Mouse (Mus musculus): Measurements from ENCODE around the gene Ninj2. TPM values are rescaled to one million over a fixed set of nuclear protein-coding genes. Genes with fewer than 3 reads are reported as not detected.
A peak's percentile ranks its signal among the peaks of the same experiment; 100 is the strongest.

Gene Ninj2
- total and polyA plus RNA-seq, 3 experiments: not detected

DNA sequence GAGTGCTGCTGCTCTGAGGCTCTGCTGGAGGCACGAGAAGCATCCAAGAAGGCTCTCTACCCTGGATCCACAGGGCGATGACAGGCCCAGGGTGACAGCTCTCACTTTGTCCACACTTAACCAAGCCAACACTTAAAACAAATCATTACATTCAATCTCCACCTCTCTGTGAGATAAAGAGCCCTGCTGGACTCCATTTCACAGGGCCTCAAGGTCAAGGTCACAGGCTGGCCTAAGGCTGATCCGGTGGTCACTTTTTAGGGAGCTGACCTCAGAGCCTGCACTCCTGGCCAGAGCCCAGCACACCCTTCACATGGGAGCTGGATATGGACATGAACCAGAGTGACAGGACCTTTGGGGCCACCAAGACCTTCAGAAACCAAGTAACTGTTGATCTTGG is 57.1 kb downstream of the Ninj2 start:
- no peak for DNase-seq (ENCODE audit: low spot score)
- peaks cover 21% of the 10 kb centered on the region for H3K4me1 ChIP-seq (ENCODE audit: insufficient read depth, low read depth, low read length)
- ATAC-seq (ENCODE audit: extremely low read depth, insufficient number of reproducible peaks, low FRiP score, poor library complexity, severe bottlenecking): no peak
- H3K27me3 ChIP-seq (ENCODE audit: insufficient read depth, low read length): peaks cover 26% of the 10 kb centered on the region
- H3K9me3 ChIP-seq (replicated peaks): no peaks in the 10 kb centered on the region
- no peak for TF ChIP-seq POLR2AphosphoS5 (IDR thresholded peaks at IDR 0.05; ENCODE audit: insufficient replicate concordance, low read depth, low read length)
- TF ChIP-seq GATA1 (IDR thresholded peaks at IDR 0.05; ENCODE audit: borderline replicate concordance, low read length): no peak
- TF ChIP-seq TAL1 (conservative IDR thresholded peaks at IDR 0.05; ENCODE audit: low read depth, low read length): no peak
- no peak for TF ChIP-seq CTCF (IDR thresholded peaks at IDR 0.05; ENCODE audit: low read depth, low read length)
- TF ChIP-seq GATA2 (IDR thresholded peaks at IDR 0.05; ENCODE audit: borderline replicate concordance, low read depth, low read length): no peak
- no peaks in the 10 kb centered on the region for H3K36me3 ChIP-seq (replicated peaks)
- H3K4me3 ChIP-seq (ENCODE audit: low read depth, low read length): no peak overlapping the region

DNA sequence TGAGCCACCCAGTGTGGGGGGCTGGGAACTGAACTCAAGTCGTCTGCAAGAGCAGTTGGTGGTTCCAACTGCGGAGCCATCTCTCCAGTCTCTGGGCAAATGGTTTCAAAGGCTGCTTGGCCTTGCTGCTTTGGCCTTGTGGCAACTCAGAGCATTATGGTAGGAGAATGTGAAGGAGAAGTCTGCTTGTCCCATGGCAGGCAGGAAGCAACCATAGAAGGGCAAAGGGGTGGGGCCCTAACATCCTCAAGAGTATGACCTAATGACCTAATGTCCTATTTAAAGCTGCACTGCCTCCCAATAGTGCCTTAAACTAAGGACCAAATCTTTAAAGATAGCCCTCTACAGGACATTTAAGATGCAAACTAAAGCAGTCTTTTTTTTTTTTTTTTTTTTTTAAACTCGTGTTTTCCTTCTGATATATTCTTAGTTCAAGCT is 58.5 kb downstream of the Ninj2 start:
- peaks cover 19% of the 10 kb centered on the region for H3K27me3 ChIP-seq (ENCODE audit: insufficient read depth, low read length)
- DNase-seq (ENCODE audit: low spot score): peak; percentile 12
- H3K4me1 ChIP-seq (ENCODE audit: insufficient read depth, low read depth, low read length): peaks cover 28% of the 10 kb centered on the region
- no peak overlapping the region for H3K4me3 ChIP-seq (ENCODE audit: low read depth, low read length)
- H3K9me3 ChIP-seq (replicated peaks): no peaks in the 10 kb centered on the region
- ATAC-seq (ENCODE audit: extremely low read depth, insufficient number of reproducible peaks, low FRiP score, poor library complexity, severe bottlenecking): peak; percentile 30; the same call in 1 of the 2 replicates
- TF ChIP-seq GATA1 (IDR thresholded peaks at IDR 0.05; ENCODE audit: borderline replicate concordance, low read length) (no peak), GATA2 (IDR thresholded peaks at IDR 0.05; ENCODE audit: borderline replicate concordance, low read depth, low read length) (no peak), CTCF (IDR thresholded peaks at IDR 0.05; ENCODE audit: low read depth, low read length) (no peak), POLR2AphosphoS5 (IDR thresholded peaks at IDR 0.05; ENCODE audit: insufficient replicate concordance, low read depth, low read length) (no peak), TAL1 (conservative IDR thresholded peaks at IDR 0.05; ENCODE audit: low read depth, low read length) (no peak)
- H3K36me3 ChIP-seq (replicated peaks): no peaks in the 10 kb centered on the region

GRCm38 (mm10) chr6:120152739-120153696 is 59.9 kb downstream of the Ninj2 start:
- no peak overlapping the region for H3K4me3 ChIP-seq (ENCODE audit: low read depth, low read length)
- DNase-seq (ENCODE audit: low spot score): no peak
- TF ChIP-seq TAL1 (conservative IDR thresholded peaks at IDR 0.05; ENCODE audit: low read depth, low read length): no peak
- no peak for TF ChIP-seq GATA1 (IDR thresholded peaks at IDR 0.05; ENCODE audit: borderline replicate concordance, low read length)
- no peak for TF ChIP-seq CTCF (IDR thresholded peaks at IDR 0.05; ENCODE audit: low read depth, low read length)
- no peak for TF ChIP-seq POLR2AphosphoS5 (IDR thresholded peaks at IDR 0.05; ENCODE audit: insufficient replicate concordance, low read depth, low read length)
- TF ChIP-seq GATA2 (IDR thresholded peaks at IDR 0.05; ENCODE audit: borderline replicate concordance, low read depth, low read length): no peak
- no peaks in the 10 kb centered on the region for H3K9me3 ChIP-seq (replicated peaks)
- no peak for ATAC-seq (ENCODE audit: extremely low read depth, insufficient number of reproducible peaks, low FRiP score, poor library complexity, severe bottlenecking)
- H3K36me3 ChIP-seq (replicated peaks): no peaks in the 10 kb centered on the region
- peaks cover 29% of the 10 kb centered on the region for H3K4me1 ChIP-seq (ENCODE audit: insufficient read depth, low read depth, low read length)
- peaks cover 20% of the 10 kb centered on the region; the same call in 1 of the 2 replicates for H3K27me3 ChIP-seq (ENCODE audit: insufficient read depth, low read length)

DNA sequence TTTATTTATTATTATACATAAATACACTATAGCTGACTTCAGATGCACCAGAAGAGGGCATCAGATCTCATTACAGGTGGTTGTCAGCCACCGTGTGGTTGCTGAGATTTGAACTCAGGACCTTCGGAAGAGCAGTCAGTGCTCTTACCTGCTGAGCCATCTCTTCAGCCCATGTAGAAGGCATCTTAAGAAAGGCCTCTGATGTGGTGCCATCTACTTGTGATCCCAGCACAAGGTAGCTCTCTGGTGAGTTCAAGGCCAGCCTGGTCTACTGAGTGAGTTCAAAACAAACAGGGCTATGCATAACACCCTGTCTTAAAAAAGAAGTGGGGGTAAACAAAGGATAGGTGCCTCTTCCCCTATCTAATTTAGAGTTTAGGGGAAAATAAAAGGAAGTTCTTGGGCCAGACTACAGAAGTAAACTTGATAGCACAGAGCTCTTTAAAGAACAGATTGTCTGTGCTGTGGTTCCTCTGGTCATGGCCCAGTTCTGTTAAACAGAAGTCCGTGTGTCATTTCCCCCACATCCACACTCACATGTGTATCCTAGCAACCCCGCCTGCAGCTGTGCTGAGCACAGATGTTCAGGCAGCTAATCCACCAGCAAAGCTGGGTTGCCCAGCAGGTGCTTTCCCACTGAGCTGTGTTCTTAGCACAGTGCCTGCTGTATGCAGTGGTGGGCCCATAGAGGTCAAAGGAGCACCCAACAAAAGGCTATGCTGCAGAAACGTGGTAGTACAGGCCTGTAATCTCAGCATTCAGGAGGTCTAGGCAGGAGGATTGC is 61.6 kb downstream of the Ninj2 start:
- ATAC-seq (ENCODE audit: extremely low read depth, insufficient number of reproducible peaks, low FRiP score, poor library complexity, severe bottlenecking) (peak; percentile 23; the same call in 1 of the 2 replicates), DNase-seq (ENCODE audit: low spot score) (no peak)
- H3K9me3 ChIP-seq (replicated peaks): no peaks in the 10 kb centered on the region
- peaks cover 22% of the 10 kb centered on the region; the same call in 1 of the 2 replicates for H3K27me3 ChIP-seq (ENCODE audit: insufficient read depth, low read length)
- H3K4me3 ChIP-seq (ENCODE audit: low read depth, low read length): no peak overlapping the region
- peaks cover 20% of the 10 kb centered on the region for H3K4me1 ChIP-seq (ENCODE audit: insufficient read depth, low read depth, low read length)
- TF ChIP-seq CTCF (IDR thresholded peaks at IDR 0.05; ENCODE audit: low read depth, low read length) (no peak), GATA2 (IDR thresholded peaks at IDR 0.05; ENCODE audit: borderline replicate concordance, low read depth, low read length) (no peak), POLR2AphosphoS5 (IDR thresholded peaks at IDR 0.05; ENCODE audit: insufficient replicate concordance, low read depth, low read length) (no peak), TAL1 (conservative IDR thresholded peaks at IDR 0.05; ENCODE audit: low read depth, low read length) (no peak), GATA1 (IDR thresholded peaks at IDR 0.05; ENCODE audit: borderline replicate concordance, low read length) (no peak)
- no peaks in the 10 kb centered on the region for H3K36me3 ChIP-seq (replicated peaks)

DNA sequence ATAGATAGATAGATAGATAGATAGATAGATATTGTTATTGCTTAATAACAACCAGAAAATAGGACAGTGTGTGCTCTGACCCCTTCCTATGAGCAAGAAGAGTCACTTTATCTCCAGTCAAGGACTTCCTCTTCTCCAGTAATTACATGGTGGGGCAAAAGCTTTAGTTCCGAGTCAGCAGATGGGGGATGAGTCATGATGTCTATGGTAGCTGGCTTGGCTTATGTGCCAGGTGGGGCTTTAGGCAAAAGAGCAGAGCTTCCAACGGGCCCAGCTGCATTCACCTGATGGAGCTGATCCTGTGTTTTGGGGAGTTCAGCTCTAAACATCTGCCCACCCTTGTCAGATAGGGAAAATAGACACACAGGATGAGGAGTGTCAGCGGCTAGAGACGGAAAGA is 62.4 kb downstream of the Ninj2 start:
- Histone ChIP-seq H3K27me3 (ENCODE audit: insufficient read depth, low read length) (peaks cover 22% of the 10 kb centered on the region), H3K4me1 (ENCODE audit: insufficient read depth, low read depth, low read length) (peaks cover 16% of the 10 kb centered on the region), H3K4me3 (ENCODE audit: low read depth, low read length) (no peak overlapping the region), H3K9me3 (replicated peaks) (no peaks in the 10 kb centered on the region), H3K36me3 (replicated peaks) (no peaks in the 10 kb centered on the region)
- ATAC-seq (ENCODE audit: extremely low read depth, insufficient number of reproducible peaks, low FRiP score, poor library complexity, severe bottlenecking) (peak; percentile 56), DNase-seq (ENCODE audit: low spot score) (no peak)
- no peak for TF ChIP-seq CTCF (IDR thresholded peaks at IDR 0.05; ENCODE audit: low read depth, low read length)

DNA sequence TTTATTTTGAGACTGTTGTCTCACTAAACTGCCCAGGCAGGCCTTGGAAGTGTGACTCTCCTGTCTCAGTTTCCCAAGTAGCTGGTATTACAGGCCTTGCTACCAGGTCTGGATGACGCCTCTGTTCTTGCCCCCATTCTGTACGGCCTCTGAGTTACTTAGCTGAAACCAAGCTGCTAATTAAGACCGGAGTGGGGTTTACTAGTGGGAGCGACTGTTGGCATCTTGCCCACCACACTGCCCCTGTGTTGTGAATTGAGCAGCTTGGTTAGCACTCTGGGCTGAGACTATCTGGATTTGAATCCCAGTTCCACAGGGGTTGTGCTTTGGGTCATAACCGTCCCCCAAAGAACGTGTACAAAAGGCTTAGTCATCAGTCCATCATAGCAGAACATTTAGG is 64.3 kb downstream of the Ninj2 start:
- peaks cover 12% of the 10 kb centered on the region for H3K4me1 ChIP-seq (ENCODE audit: insufficient read depth, low read depth, low read length)
- TF ChIP-seq CTCF (IDR thresholded peaks at IDR 0.05; ENCODE audit: low read depth, low read length) (no peak), GATA1 (IDR thresholded peaks at IDR 0.05; ENCODE audit: borderline replicate concordance, low read length) (no peak), GATA2 (IDR thresholded peaks at IDR 0.05; ENCODE audit: borderline replicate concordance, low read depth, low read length) (no peak), TAL1 (conservative IDR thresholded peaks at IDR 0.05; ENCODE audit: low read depth, low read length) (no peak), POLR2AphosphoS5 (IDR thresholded peaks at IDR 0.05; ENCODE audit: insufficient replicate concordance, low read depth, low read length) (no peak)
- no peak for ATAC-seq (ENCODE audit: extremely low read depth, insufficient number of reproducible peaks, low FRiP score, poor library complexity, severe bottlenecking)

More for the DNA sequence above, 64.3 kb downstream of the Ninj2 start:
- DNase-seq (ENCODE audit: low spot score): no peak
- Histone ChIP-seq H3K9me3 (replicated peaks) (no peaks in the 10 kb centered on the region), H3K4me3 (ENCODE audit: low read depth, low read length) (no peak overlapping the region), H3K27me3 (ENCODE audit: insufficient read depth, low read length) (peaks cover 34% of the 10 kb centered on the region), H3K36me3 (replicated peaks) (no peaks in the 10 kb centered on the region)

Data from G1E (cell line).